ENCODE assay signal across 11 mouse cellular contexts in genomic region chr7:6770286-6770685, GRCm38 (mm10). TPM values are rescaled to one million over a fixed set of nuclear protein-coding genes. Genes with fewer than 3 reads are reported as not detected.
DNase-seq lines count a peak whose midpoint lies in the region; ATAC-seq and TF ChIP-seq lines count a peak whose summit lies in the region.
"Had no signal": no experiment of that assay in that cellular context is flagged by ENCODE, and none has a peak within 500 bp of the region (broad histone marks: within the 10 kb centered on the region; RNA-seq: fewer than 3 reads in every experiment).

No protein-coding gene starts in this region.

- H3K27me3 ChIP-seq in midbrain, embryonic 10.5 days (ENCODE audit: low read depth, poor library complexity, severe bottlenecking), result no peaks in the 10 kb centered on the region
- H3K27me3 ChIP-seq in midbrain, embryonic 14.5 days (ENCODE audit: control insufficient read depth, insufficient read depth, low read length), result no peaks in the 10 kb centered on the region
- no peaks in the 10 kb centered on the region for H3K27me3 ChIP-seq in heart, adult 2 months (ENCODE audit: control insufficient read depth, insufficient read depth, low read length)
- no peaks in the 10 kb centered on the region for H3K27me3 ChIP-seq in midbrain, embryonic 13.5 days

- intact Hi-C loops in heart, adult 2 months (cut with DNase I), result no loop called here

- TF ChIP-seq EP300 in heart, adult 2 months (IDR thresholded peaks at IDR 0.05; ENCODE audit: insufficient read depth, low read depth, low read length), result no peak

- H3K4me3 ChIP-seq in midbrain, embryonic 10.5 days, result peak overlapping the region; percentile 21; the same call in 1 of the 2 replicates
- H3K4me3 ChIP-seq in midbrain, embryonic 14.5 days (replicated peaks; ENCODE audit: low read depth, low read length), result no peak overlapping the region
- no peak overlapping the region for H3K4me3 ChIP-seq in heart, adult 2 months
- no peak overlapping the region for H3K4me3 ChIP-seq in midbrain, embryonic 13.5 days (replicated peaks)

- no peak for ATAC-seq in midbrain, embryonic 14.5 days (ENCODE audit: low FRiP score, low TSS enrichment)
- 0 out of 2 replicates have a peak, but pooled peaks have one; percentile 40 for ATAC-seq in midbrain, embryonic 13.5 days
- ATAC-seq in CD4-positive, CD25-positive, alpha-beta regulatory T cell, adult 4 months, result no peak

- H3K9me3 ChIP-seq in midbrain, embryonic 10.5 days (replicated peaks), result no peaks in the 10 kb centered on the region
- H3K9me3 ChIP-seq in midbrain, embryonic 14.5 days (ENCODE audit: control insufficient read depth, low read length), result no peaks in the 10 kb centered on the region
- no peaks in the 10 kb centered on the region for H3K9me3 ChIP-seq in midbrain, embryonic 13.5 days

- TF ChIP-seq POLR2A in heart, adult 2 months (IDR thresholded peaks at IDR 0.05; ENCODE audit: insufficient read depth, low read depth, low read length), result no peak

- H3K4me2 ChIP-seq in midbrain, embryonic 14.5 days (ENCODE audit: low read length), result no peak overlapping the region
- H3K4me2 ChIP-seq in midbrain, embryonic 13.5 days (replicated peaks), result no peak overlapping the region

- peaks cover 32% of the 10 kb centered on the region for H3K4me1 ChIP-seq in midbrain, embryonic 10.5 days
- peaks cover 7% of the 10 kb centered on the region; the same call in 1 of the 2 replicates for H3K4me1 ChIP-seq in midbrain, embryonic 14.5 days (ENCODE audit: control insufficient read depth, insufficient read depth, low read length)
- no peaks in the 10 kb centered on the region for H3K4me1 ChIP-seq in heart, adult 2 months (ENCODE audit: control insufficient read depth, insufficient read depth, low read length)
- peaks cover 14% of the 10 kb centered on the region for H3K4me1 ChIP-seq in midbrain, embryonic 13.5 days (replicated peaks)

- TF ChIP-seq CTCF in heart, adult 2 months (IDR thresholded peaks at IDR 0.05), result no peak

- peak overlapping the region; percentile 71 for H3K27ac ChIP-seq in midbrain, embryonic 10.5 days (replicated peaks)
- H3K27ac ChIP-seq in midbrain, embryonic 14.5 days (replicated peaks; ENCODE audit: low read depth, low read length), result no peak overlapping the region
- H3K27ac ChIP-seq in heart, adult 2 months, result no peak overlapping the region
- H3K27ac ChIP-seq in midbrain, embryonic 13.5 days, result 0 out of 2 replicates have a peak overlapping the region, but pooled peaks have one; percentile 10

- WGBS in midbrain, embryonic 10.5 days, result 1% methylated on average over 8 of the region's 8 CpGs
- 3% methylated on average over 8 of the region's 8 CpGs for WGBS in midbrain, embryonic 14.5 days
- WGBS in heart, adult 2 months, result 14% methylated on average over 8 of the region's 8 CpGs
- WGBS in midbrain, embryonic 13.5 days, result 2% methylated on average over 8 of the region's 8 CpGs

- H3K9ac ChIP-seq in midbrain, embryonic 14.5 days (replicated peaks; ENCODE audit: low read length), result no peak overlapping the region
- H3K9ac ChIP-seq in heart, adult 2 months (ENCODE audit: low read depth, low read length), result no peak overlapping the region
- no peak overlapping the region for H3K9ac ChIP-seq in midbrain, embryonic 13.5 days (replicated peaks)

- DNase-seq in midbrain, embryonic 10.5 days (ENCODE audit: low spot score), result peak; percentile 64
- no peak for DNase-seq in midbrain, embryonic 14.5 days
- peak; percentile 16 to 26 for DNase-seq in heart, adult 2 months
- peak; percentile 28 for DNase-seq in kidney, adult 9 months
- DNase-seq in right cerebral cortex, postnatal 4 days, result no peak
- no peak for DNase-seq in cerebellum, adult 8-10 months

- H3K79me2 ChIP-seq in heart, adult 2 months (replicated peaks; ENCODE audit: control insufficient read depth, insufficient read depth, low read length), result no peaks in the 10 kb centered on the region

- peaks cover 11% of the 10 kb centered on the region; the same call in 1 of the 2 replicates for H3K36me3 ChIP-seq in midbrain, embryonic 10.5 days
- 0 out of 2 replicates have a peak, but pooled peaks cover 3% of the 10 kb centered on the region for H3K36me3 ChIP-seq in midbrain, embryonic 14.5 days (ENCODE audit: control insufficient read depth, insufficient read depth, low read length)
- H3K36me3 ChIP-seq in heart, adult 2 months (ENCODE audit: control insufficient read depth, insufficient read depth, low read length), result no peaks in the 10 kb centered on the region
- H3K36me3 ChIP-seq in midbrain, embryonic 13.5 days, result no peaks in the 10 kb centered on the region

RNA-seq across cellular contexts. Expression of gene Usp29, which starts 39.9 kb away (rescaled TPM):
- 7.7 and 10.8 TPM in 2 replicates for polyA plus RNA-seq in midbrain, embryonic 10.5 days (2016; fragmentation: Nextera tagmentation; extraction: Ambion mirVana)
- 31.6 and 35.0 TPM in 2 replicates for polyA plus RNA-seq in midbrain, embryonic 14.5 days (2014; fragmentation: Nextera tagmentation; extraction: Ambion mirVana)
- under 1 TPM in 1 of 2 experiments, not detected in 1; 0.11 TPM for total RNA-seq in heart, adult 2 months (2021)
- 0.16 and 0.26 TPM in 2 replicates for polyA plus RNA-seq in heart, adult 2 months (2012; rRNA removed)
- 31.1 and 35.2 TPM in 2 replicates for polyA plus RNA-seq in midbrain, embryonic 13.5 days (2015; fragmentation: Nextera tagmentation; extraction: Ambion mirVana)
- polyA plus RNA-seq in CD4-positive, CD25-positive, alpha-beta regulatory T cell, adult 4 months (2017; shearing (Covaris generic)), result under 1 TPM in 1 of 2 experiments, not detected in 1; 0.31 TPM
- total RNA-seq: gastrocnemius, adult 8-10 months; MEL had no signal
- polyA plus RNA-seq: spleen, adult 2 months had no signal

RNA-seq across cellular contexts. Expression of gene Peg3, which starts 40.1 kb away (rescaled TPM):
- polyA plus RNA-seq in midbrain, embryonic 10.5 days (2016; fragmentation: Nextera tagmentation; extraction: Ambion mirVana), result 86.6 and 95.0 TPM in 2 replicates
- polyA plus RNA-seq in midbrain, embryonic 14.5 days (2014; fragmentation: Nextera tagmentation; extraction: Ambion mirVana), result 74.3 and 99.0 TPM in 2 replicates
- total RNA-seq in heart, adult 2 months (2021), result 1 to 10 TPM; 5.9 to 8.0 TPM
- polyA plus RNA-seq in heart, adult 2 months (2012; rRNA removed), result 4.3 and 8.2 TPM in 2 replicates
- 82.9 and 87.2 TPM in 2 replicates for polyA plus RNA-seq in midbrain, embryonic 13.5 days (2015; fragmentation: Nextera tagmentation; extraction: Ambion mirVana)
- not detected for polyA plus RNA-seq in CD4-positive, CD25-positive, alpha-beta regulatory T cell, adult 4 months (2017; shearing (Covaris generic))
- total RNA-seq: MEL had no signal

Comparison
In these comparisons a context has a peak if more than half of its experiments do, and no peak if none do; other contexts are left out.
1. DNase-seq: peak in midbrain, embryonic 10.5 days (single experiment), heart, adult 2 months (2 of 2) and kidney, adult 9 months (single experiment); none in midbrain, embryonic 14.5 days (single experiment), right cerebral cortex, postnatal 4 days (single experiment) and cerebellum, adult 8-10 months (single experiment).
2. H3K27ac ChIP-seq: peak in midbrain, embryonic 10.5 days (single experiment) and midbrain, embryonic 13.5 days (single experiment); none in midbrain, embryonic 14.5 days (single experiment) and heart, adult 2 months (single experiment).